Mouse (Mus musculus) limb, embryonic 14.5 days (tissue): Measurements from ENCODE around the gene Mcf2l. TPM values are rescaled to one million over a fixed set of nuclear protein-coding genes. Genes with fewer than 3 reads are reported as not detected.

ENCODE experiments used
- ATAC-seq: fragments of 200-750 bp; cut with Nextera tagmentation; 2 replicates; pipeline ENCODE4 v1.8.0; 2017; ENCODE audit warnings: low read depth, moderate number of reproducible peaks, moderate TSS enrichment; ENCODE audit not compliant: low FRiP score
- DNase-seq: peaks from one replicate; pipeline ENCODE4 v3.0.0-alpha.2; 2015; ENCODE audit warnings: low spot score
- H3K27ac ChIP-seq: fragments of 300-500 bp; sonication (generic); replicated peaks from 2 replicates; pipeline ENCODE4 v1.5.1; 2014; ENCODE audit warnings: low read depth, mild to moderate bottlenecking, low read length, moderate library complexity, mixed read lengths
- H3K27me3 ChIP-seq: fragments of 300-500 bp; sonication (generic); 2 replicates; pipeline ENCODE4 v1.6.1; 2014; ENCODE audit warnings: low read length, mixed read lengths; ENCODE audit not compliant: control insufficient read depth, insufficient read depth
- H3K36me3 ChIP-seq: fragments of 300-500 bp; sonication (generic); 2 replicates; pipeline ENCODE4 v1.6.1; 2014; ENCODE audit warnings: mild to moderate bottlenecking, low read length, moderate library complexity, mixed read lengths; ENCODE audit not compliant: control insufficient read depth, insufficient read depth
- H3K4me1 ChIP-seq: fragments of 300-500 bp; sonication (generic); 2 replicates; pipeline ENCODE4 v1.6.1; 2014; ENCODE audit warnings: antibody characterized with exemption, low read length, mixed read lengths; ENCODE audit not compliant: control insufficient read depth, insufficient read depth
- H3K4me2 ChIP-seq: fragments of 300-500 bp; sonication (generic); replicated peaks from 2 replicates; pipeline ENCODE4 v1.6.1; 2014; ENCODE audit warnings: low read depth, mild to moderate bottlenecking, low read length, moderate library complexity; ENCODE audit not compliant: severe bottlenecking
- H3K4me3 ChIP-seq: fragments of 300-500 bp; sonication (generic); replicated peaks from 2 replicates; pipeline ENCODE4 v1.5.1; 2014; ENCODE audit warnings: low read length
- H3K9ac ChIP-seq: fragments of 300-500 bp; sonication (generic); 2 replicates; pipeline ENCODE4 v1.6.1; 2014; ENCODE audit warnings: mild to moderate bottlenecking, low read depth, low read length, moderate library complexity; ENCODE audit not compliant: severe bottlenecking
- H3K9me3 ChIP-seq: fragments of 300-500 bp; sonication (generic); 2 replicates; pipeline ENCODE4 v1.6.1; 2016; ENCODE audit warnings: low read length; ENCODE audit not compliant: control insufficient read depth
- POLR2A ChIP-seq: fragments of 200-500 bp; IDR thresholded peaks from 2 replicates; pipeline ENCODE4 v1.8.0; 2012; ENCODE audit warnings: inconsistent platforms, mild to moderate bottlenecking, moderate library complexity, borderline replicate concordance; ENCODE audit not compliant: insufficient read depth, insufficient read length; ENCODE audit errors: extremely low read depth
- WGBS: fragments of 180-500 bp; shearing (Covaris S2); extraction: QIAGEN DNeasy Blood & Tissue Kit; methylation state at CpG from one replicate; pipeline ENCODE4 v1.1.7; 2014; 5-methylcytosine and 5-hydroxymethylcytosine counted together
- polyA plus RNA-seq, 2 experiments: library from polyadenylated mRNA; depleted of rRNA in 1 of 2; stranded (reverse) in 1 of 2; unstranded in 1 of 2; fragments of >200 nt; fragmentation: Nextera tagmentation in 1 of 2; extraction: Ambion mirVana in 1 of 2; gene quantifications; 2 replicates each; pipeline versions ENCODE4 v1.2.1 to v1.2.3; 2012 to 2014

The Mcf2l gene
- polyA plus RNA-seq, 2 experiments = 11.5 to 14.9 TPM

- WGBS = 80% methylated on average over 11 of the region's 11 CpGs
- no peaks in the 10 kb centered on the region for H3K9me3 ChIP-seq
- no peak overlapping the region for H3K27ac ChIP-seq
- no peaks in the 10 kb centered on the region for H3K4me1 ChIP-seq
- H3K4me2 ChIP-seq = no peak overlapping the region
- no peak overlapping the region for H3K9ac ChIP-seq
- no peaks in the 10 kb centered on the region for H3K36me3 ChIP-seq
- H3K4me3 ChIP-seq = no peak overlapping the region
- ATAC-seq (no peak), DNase-seq (no peak)
- H3K27me3 ChIP-seq = no peaks in the 10 kb centered on the region
- no peak for TF ChIP-seq POLR2A
Observed at GRCm38 (mm10) chr8:12905599-12906321, 32.2 kb downstream of the Mcf2l start.

DNA sequence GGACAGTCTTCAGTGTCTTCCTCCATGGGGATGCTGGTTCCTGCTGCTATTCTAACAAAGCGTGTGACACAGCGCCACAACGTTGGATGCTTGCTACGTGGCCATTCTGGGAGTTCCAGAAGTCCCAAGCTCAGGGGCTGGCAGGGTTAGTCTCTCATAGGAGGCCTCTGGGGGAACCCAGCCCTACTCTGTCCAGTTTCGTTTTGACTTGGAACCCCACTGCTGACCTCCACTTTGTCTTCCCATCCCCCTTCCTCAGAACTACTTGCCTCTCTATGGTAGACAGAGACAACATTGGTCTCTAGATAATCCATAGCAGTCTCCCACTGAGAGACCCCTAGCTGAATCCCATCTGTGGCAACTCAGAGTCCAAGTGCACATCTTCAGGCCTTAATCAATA is 33.0 kb downstream of the Mcf2l start:
- DNase-seq = no peak
- H3K36me3 ChIP-seq = no peaks in the 10 kb centered on the region
- no peak for TF ChIP-seq POLR2A
- 79% methylated on average over 5 of the region's 5 CpGs for WGBS
- H3K27ac ChIP-seq = no peak overlapping the region
- no peak overlapping the region for H3K4me3 ChIP-seq
- H3K27me3 ChIP-seq = no peaks in the 10 kb centered on the region
- H3K4me1 ChIP-seq = no peaks in the 10 kb centered on the region
- H3K9ac ChIP-seq = no peak overlapping the region
- ATAC-seq = no peak
- H3K4me2 ChIP-seq = no peak overlapping the region
- no peaks in the 10 kb centered on the region for H3K9me3 ChIP-seq

DNA sequence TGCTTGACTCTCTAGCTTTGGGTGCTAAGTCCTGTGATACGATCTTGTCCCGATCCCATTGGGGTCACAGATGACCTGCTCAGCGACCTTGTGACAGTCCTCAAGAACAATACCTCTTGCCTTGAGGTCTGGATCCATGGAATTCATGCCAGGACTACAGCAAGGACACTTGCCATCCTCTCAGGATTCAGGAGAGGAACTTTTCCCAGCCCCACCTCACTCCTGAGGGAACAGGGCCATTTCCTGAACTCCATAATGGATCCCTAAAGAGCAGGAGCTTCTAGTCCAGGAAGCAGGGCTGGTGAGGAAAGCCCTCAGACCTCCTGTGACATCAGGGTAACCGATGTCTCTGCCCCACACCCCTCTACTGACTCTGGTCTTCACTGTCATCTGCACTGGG is 34.1 kb downstream of the Mcf2l start:
- no peak overlapping the region for H3K4me3 ChIP-seq
- H3K4me2 ChIP-seq = no peak overlapping the region
- ATAC-seq = no peak
- no peaks in the 10 kb centered on the region for H3K36me3 ChIP-seq
- H3K4me1 ChIP-seq = no peaks in the 10 kb centered on the region
- TF ChIP-seq POLR2A = no peak
- no peaks in the 10 kb centered on the region for H3K27me3 ChIP-seq
- WGBS = 80% methylated on average over 4 of the region's 4 CpGs
- H3K9ac ChIP-seq = no peak overlapping the region
- DNase-seq = no peak
- no peak overlapping the region for H3K27ac ChIP-seq
- no peaks in the 10 kb centered on the region for H3K9me3 ChIP-seq

DNA sequence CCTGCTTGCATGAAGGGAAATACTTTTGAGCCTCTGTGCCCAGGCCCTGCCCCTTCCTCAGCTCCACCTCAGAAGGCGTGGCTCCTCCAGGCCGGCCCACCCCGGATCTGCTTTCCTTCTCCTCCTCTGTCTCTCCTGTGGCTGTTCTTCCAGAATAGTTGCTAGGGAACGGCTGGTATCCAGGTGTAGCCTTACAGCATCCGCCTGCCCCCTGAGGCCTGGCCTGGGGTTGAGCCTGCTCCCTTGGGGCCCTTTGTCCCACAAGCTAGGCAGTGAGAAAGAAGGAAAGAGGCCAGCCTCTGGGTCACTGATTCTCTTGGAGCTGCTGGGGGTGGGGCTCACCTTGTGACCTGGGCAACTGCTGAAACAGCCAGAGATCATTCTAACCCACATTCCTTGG is 38.4 kb downstream of the Mcf2l start:
- WGBS = 5% methylated on average over 5 of the region's 5 CpGs
- no peak for TF ChIP-seq POLR2A
- Histone ChIP-seq H3K4me3 (no peak overlapping the region), H3K4me1 (peaks cover 10% of the 10 kb centered on the region), H3K27ac (no peak overlapping the region), H3K9ac (no peak overlapping the region), H3K36me3 (no peaks in the 10 kb centered on the region), H3K9me3 (no peaks in the 10 kb centered on the region), H3K27me3 (no peaks in the 10 kb centered on the region), H3K4me2 (no peak overlapping the region)
- DNase-seq (no peak), ATAC-seq (no peak)

GRCm38 (mm10) chr8:12915187-12916006 is 41.8 kb downstream of the Mcf2l start:
- H3K4me1 ChIP-seq = peaks cover 10% of the 10 kb centered on the region
- peak; percentile 63 for DNase-seq
- peak overlapping the region; percentile 61 for H3K9ac ChIP-seq
- TF ChIP-seq POLR2A = no peak
- H3K4me2 ChIP-seq = peak overlapping the region; percentile 95
- no peaks in the 10 kb centered on the region for H3K36me3 ChIP-seq
- peak; percentile 83 for ATAC-seq
- no peak overlapping the region for H3K27ac ChIP-seq
- H3K9me3 ChIP-seq = no peaks in the 10 kb centered on the region
- WGBS = 19% methylated on average over 33 of the region's 42 CpGs
- H3K27me3 ChIP-seq = no peaks in the 10 kb centered on the region
- peak overlapping the region; percentile 52 for H3K4me3 ChIP-seq
